Mouse (Mus musculus) heart, adult 9 months (tissue): Measurements from ENCODE around the gene Hsd3b7.
A peak's percentile ranks its signal among the peaks of the same experiment; 100 is the strongest.
"Not testable (repeated sequence)": the region's sequence is repeated elsewhere in the genome, so short reads cannot be mapped to it uniquely, and the experiment has no call there.

Experiments
- DNase-seq, 2 experiments: peaks; one replicate each; pipeline ENCODE4 v3.0.0; 2022; ENCODE audit warnings: low spot score in 2 of 2

Gene Hsd3b7

GRCm38 (mm10) chr7:127775837-127776236, 24.6 kb upstream of the Hsd3b7 start:
- not testable (repeated sequence) for DNase-seq

GRCm38 (mm10) chr7:127776426-127776825, 24.0 kb upstream of the Hsd3b7 start, which contains the start of gene Setd1a:
Gene Setd1a (plus strand): TSS chr7:127776670.
- DNase-seq, result peak; percentile 75 to 84

DNA sequence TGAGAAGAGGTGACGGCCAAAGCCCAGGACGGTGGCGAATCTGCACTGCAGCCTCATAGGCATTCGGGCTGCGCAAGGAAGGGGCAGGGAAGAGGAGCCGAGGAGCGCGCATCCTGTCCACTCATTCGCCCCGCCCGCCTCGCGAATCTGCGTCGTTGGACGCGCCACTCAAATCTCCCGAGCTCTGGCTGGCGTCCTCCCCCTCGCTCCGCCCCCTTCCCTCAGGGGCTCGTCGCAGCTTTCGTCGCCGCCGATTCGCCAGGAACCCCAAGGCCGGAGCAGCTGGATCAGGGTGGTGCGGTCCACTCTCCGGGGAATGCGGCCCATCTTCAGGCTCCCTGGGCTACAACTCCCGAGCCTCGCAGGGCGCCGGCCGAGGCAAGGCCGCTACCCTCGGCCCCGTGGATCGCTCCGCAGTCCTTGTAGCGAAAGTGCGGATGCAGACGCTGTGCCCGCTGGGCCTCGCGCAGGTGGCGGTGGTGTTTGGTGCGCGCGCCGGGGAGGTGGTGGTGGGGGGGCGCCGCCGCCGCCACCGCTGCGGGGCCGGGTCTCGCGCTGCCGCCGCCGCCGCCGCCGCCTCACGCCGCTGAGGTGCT, 23.4 kb upstream of the Hsd3b7 start:
- DNase-seq, result peak; percentile 93 to 96

GRCm38 (mm10) chr7:127777474-127778266, 22.7 kb upstream of the Hsd3b7 start:
- peak in 1 of 2 experiments; percentile 38 for DNase-seq

DNA sequence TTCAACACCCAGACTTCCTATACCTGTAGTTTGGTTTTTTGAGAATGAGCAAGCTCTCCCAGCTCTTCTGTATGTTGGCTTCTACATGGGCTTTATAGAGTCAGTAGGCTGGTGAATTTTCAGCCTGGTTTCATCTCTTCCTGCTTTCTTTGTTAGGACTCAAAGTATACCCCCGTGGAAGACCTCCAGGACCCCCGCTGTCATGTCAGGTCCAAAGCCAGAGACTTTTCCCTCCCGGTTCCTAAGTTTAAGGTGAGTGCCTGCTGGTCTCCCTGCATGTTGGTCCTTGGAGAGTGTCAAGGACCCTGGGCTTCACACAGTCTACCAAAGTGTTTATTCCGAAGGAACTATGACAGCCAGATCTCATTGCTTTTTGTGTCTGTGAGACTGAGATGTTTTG, 22.1 kb upstream of the Hsd3b7 start:
- DNase-seq, result no peak

GRCm38 (mm10) chr7:127785308-127785707, 15.1 kb upstream of the Hsd3b7 start, which contains the start of gene Gm49388:
Gene Gm49388 (plus strand): TSS chr7:127785608.
- DNase-seq, result no peak

DNA sequence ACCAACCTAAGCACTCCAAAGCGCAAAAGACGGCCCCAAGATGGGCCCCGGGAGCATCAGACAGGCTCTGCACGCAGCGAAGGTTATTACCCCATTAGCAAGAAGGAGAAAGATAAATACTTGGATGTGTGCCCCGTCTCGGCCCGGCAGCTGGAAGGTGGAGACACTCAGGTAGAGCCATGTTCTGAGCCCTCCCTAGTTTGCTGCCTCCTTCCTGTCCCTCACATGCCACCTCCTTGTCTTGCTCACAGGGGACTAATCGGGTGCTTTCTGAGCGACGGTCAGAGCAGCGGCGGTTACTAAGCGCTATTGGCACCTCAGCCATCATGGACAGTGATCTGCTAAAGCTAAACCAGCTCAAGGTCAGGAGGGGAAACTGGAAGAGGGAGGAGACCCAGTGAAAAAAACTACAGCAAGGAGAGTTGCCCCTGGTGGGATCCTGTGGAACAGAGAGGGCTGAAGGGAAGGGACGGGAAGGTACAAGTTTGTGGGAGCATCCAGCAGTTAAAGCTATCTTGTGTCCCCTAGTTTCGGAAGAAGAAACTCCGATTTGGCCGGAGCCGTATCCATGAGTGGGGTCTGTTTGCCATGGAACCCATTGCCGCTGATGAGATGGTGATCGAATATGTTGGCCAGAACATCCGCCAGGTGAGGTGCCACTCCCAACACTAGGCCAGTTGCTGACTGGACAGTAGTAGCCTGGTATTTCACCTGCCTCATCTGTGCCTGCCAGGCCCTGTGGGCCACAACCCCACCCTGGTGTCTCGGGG, 3.1 kb upstream of the Hsd3b7 start:
- DNase-seq, result no peak

DNA sequence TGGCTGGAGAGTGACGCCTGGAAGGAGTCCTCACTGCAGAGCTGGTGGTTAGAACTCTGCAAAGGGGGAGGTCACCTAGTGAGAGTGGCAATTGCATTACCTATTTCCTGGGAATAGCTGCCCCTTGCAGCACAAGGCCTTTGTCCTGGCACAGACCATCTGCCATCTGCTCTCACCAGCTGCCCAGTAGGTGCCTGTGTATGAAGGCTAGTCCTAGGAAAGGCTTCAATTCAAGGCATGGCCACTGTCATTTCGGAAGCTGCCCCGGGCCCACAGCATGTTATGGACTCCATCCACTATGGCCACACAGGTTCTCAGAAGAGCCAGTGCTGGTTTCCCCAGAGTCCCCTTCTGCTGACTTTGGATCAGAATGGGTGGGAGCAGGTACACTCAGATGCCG, 1.8 kb upstream of the Hsd3b7 start:
- no peak for DNase-seq

- DNase-seq, result no peak
Observed at GRCm38 (mm10) chr7:127799211-127799610, 1.2 kb upstream of the Hsd3b7 start.

GRCm38 (mm10) chr7:127799738-127800137, 666 bp upstream of the Hsd3b7 start:
- no peak for DNase-seq

GRCm38 (mm10) chr7:127801010-127801621, 712 bp downstream of the Hsd3b7 start:
- peak; percentile 27 to 30 for DNase-seq

DNA sequence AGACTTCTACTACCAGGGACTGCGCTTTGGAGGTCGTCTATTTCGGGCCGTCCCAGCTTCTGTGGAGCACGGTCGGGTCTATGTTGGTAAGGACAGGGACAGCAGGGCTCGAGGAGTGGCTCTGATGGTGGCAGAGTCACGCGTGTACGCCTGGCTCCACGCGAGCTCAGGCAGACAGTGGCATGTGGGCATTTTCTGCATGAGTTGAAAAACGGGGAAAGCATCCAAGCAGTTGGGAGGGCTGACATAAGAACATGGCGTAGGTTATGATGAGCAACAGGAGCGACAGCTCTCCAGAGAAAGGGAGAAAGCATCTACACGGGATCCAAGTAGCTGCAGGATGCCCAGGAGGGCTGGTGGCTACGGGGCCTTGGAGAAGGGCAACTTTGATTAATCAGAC, 1.9 kb downstream of the Hsd3b7 start:
- no peak for DNase-seq

- DNase-seq, result no peak
Observed at GRCm38 (mm10) chr7:127808821-127809220, 8.4 kb downstream of the Hsd3b7 start.

- DNase-seq, result no peak
Observed at GRCm38 (mm10) chr7:127809846-127810245, 9.4 kb downstream of the Hsd3b7 start.

DNA sequence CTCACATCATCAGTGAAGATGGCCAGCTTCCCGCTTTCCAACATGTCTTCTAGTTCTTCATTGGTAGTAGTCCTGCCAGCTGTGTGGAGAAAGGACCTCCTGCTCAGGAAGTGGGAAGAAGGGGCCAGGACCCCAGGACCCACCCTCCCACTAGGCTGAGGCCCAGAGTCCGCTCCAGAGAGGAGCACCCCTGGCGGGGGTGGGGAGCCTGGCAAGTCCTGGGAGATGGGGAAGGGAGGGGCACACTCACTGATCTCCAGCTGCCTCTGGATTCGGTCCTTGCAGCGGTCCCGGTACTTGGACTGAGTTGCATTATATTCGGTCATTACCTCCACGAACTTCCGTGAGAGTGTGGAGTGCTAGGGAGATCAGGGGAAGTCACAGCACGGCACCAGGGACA, 10.2 kb downstream of the Hsd3b7 start:
- no peak for DNase-seq

DNA sequence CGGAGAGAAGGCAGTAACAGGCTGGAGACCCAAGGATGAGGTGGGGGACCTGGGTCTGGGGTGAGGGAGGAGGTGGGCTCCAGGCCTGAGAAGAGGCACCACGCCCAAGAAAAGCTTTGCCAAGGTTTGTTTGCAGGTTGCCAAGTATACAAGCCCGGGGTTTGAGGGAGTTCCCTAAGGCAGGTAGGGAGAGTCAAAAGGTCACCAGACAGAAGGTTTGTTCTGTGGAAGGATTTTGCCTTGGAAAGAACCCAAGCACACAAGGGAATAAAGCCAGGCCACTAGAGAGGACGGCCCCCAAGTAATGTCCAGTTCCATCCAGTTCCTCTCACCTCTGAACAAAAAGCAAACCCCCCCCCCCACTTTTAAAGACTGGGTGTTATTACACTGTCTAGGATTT, 10.8 kb downstream of the Hsd3b7 start:
- DNase-seq, result no peak

GRCm38 (mm10) chr7:127812292-127812691, 11.9 kb downstream of the Hsd3b7 start:
- no peak for DNase-seq

DNA sequence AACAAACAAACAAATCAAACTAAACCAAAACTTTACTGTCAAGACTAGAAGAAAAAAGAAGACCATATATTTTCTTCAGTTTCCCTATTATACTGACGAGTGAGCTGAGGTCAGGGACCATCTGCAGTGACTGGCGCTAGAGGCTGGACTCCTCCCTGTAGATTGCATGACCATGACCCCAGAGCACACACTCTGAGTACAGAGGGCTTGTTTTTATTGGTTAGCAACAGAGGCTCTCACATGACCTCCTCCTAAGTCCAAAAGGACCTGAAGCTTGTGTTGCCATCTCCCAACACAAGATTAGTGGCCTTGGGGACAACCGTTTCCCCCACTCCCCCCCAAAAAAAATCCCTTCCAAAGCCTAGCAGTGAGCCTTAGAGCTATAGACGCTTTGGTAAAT, 13.4 kb downstream of the Hsd3b7 start:
- peak; percentile 44 to 67 for DNase-seq

GRCm38 (mm10) chr7:127814241-127814921, 14.0 kb downstream of the Hsd3b7 start:
- DNase-seq, result peak; percentile 78 to 90

DNA sequence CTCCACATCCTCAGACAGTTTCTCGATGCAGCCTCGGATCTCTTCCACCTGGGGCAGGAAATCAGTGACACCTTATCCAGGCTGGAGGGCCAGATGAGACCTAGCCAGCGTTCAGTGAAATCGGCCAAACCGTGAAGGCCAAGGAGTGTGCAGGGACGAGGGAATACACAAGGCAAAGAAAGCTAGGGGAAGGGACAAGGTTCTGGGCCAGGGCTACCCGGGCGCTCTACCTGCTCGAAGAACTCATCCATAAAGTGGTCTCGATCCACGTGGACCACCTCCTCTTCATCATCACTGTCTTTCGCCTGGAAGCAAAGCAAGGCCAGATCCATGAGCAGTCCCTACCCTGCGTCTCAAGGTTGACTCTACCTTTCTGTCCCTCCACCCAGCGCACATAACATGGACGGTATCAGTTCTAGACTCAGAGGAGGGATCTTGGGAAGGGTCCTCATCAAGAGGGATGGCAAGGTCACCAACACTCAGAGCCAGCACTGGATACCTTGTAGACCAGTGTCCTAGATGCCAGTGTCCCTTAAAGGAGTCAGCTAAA, 14.8 kb downstream of the Hsd3b7 start:
- no peak for DNase-seq
